Mouse (Mus musculus): ENCODE measurements around the gene Kcnd3.

Gene Kcnd3

DNA sequence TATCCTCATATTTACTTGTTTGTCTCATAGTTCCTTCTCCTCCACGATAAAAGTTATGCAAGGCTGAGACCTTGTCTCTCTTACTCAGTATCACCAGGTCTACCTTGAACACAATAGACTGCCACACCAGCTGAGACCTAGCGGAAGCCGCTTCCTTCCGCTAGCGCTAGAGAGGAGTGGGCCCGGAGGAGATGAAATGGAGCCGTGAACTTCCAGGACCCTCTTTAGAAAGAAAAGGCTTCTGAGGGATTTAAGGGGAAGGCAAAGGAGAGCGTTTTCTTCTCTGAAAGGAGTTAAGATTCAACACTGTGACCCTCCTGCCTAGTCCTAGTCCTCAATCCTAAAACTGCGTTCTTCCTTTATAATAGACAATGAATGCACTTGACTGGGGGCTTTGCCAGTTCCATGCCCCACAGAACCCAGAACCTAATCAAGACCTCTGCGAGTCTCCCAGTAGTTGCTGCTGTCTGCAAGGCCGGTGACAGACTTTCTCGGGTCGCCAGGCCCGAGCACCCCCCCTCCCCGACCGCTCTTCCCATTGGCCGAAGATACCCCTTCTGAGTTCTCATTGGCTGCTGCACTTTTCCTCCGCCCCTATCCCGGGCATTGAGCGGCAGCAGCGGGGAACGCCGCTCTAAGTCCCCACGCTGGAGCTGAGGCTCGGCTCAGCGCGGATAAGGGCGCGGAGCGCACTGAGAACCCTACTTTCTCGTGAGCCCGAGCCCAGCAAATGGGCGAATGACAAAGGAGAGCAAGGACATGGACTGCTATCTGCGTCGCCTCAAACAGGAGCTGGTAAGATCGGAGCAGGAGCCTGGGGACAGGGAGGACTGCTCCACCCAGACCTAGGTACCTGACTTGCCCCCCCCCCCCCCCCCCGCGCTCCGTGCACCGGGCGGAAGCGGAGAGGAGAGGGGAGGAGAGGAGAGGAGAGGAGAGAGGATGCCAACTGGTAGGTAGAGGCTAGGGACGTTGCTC, 252.2 kb downstream of the Kcnd3 start, which contains the start of gene Inka2:
TSS of gene Inka2 (plus strand) at position 569 of the 978 bp plus-strand sequence.
- DNase-seq, result peak; percentile 85

DNA sequence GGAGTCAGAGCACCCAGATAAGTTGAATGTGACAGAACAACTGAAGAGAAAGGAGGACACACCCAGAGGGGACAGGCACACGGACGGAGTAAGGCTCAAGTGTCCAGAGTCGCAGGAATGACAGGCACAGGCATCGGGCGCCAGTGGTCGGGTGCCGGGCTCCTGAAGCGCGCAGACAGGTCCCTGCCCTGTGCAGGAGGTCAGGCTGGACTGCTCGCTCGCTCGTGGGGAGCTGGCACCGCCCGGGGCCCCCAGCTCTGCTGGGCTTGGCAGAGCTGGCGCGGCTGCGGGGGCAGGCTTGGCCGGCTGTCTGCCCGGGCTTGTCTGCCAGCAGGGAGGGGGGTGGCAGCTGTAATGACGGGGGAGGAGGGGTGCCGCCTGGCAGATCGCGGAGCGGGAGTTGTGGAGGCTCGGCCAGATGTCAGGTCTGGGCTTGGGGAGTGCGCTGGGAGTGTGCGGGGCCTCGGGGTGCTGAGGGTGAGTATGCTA, 253.0 kb downstream of the Kcnd3 start:
- DNase-seq, result peak; percentile 77

DNA sequence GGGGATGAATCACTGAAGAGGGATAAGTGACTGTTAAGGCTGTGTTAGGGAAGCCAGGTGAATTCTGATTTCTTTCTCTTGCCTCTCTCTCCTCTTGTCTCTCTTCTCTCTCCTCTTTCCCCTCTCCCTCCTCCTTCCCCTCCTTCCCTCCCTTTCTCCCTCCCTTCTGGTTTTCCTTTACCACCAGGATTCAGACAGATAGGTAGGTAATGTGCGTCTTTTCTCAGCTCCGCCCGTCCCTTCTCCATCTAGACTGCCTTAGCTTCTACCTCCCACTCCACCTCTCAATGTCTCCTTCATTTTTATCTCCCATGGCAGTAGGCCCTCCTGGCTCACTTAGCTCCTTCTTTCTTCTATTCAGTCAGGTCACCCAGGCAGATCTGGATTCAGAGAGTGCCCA, 253.4 kb downstream of the Kcnd3 start:
- DNase-seq, result no peak

DNA sequence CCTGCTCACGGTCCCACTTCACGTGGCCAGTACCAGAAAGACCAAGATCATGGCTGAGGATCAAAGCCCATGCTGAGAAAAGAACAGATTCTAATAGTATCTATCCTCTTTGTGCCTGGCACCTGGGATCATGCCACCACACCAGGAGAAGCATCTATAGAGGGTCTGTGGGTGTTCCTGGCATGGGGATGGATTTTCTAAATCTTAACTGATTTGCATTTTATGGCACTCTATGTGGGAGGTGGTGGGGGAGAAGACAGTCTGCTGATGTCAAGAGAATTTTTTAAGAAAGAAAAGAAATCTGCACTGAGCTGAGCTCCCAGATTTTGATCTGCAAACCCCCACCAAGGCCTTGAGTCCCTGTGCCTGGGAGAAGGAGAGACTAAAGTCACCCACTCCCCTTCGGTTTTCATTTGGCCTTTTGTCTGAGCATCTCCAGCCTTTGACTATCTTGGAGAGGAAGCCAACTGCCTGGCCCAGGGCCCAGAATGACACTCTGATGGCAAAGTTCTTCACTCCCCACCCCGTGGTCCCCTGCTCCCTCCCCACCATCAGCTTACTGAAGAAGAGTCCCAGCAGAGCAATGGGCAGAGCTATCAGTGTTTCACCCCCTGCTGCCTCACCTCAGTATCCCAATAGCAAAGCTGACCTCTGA, 254.4 kb downstream of the Kcnd3 start:
- DNase-seq, result no peak

DNA sequence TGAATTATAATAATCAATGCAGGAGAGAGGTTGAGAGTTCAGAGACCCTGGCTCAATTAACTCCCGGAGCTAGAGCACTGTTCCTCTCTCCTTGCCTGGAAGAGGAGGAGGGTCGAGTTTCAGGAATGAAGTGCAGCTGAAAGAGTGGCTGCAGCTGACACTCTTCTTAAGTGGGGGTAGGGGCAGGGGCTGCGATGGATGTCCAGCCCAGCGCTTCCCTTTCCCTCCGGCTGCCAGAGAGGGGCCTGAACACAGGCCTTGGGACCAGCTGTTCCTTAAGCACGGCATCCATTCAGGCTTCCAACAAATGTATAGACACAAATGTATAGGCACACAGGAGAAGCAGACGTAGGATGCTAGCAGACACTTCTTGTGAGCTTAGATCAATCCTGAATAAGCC, 255.5 kb downstream of the Kcnd3 start:
- no peak for DNase-seq

DNA sequence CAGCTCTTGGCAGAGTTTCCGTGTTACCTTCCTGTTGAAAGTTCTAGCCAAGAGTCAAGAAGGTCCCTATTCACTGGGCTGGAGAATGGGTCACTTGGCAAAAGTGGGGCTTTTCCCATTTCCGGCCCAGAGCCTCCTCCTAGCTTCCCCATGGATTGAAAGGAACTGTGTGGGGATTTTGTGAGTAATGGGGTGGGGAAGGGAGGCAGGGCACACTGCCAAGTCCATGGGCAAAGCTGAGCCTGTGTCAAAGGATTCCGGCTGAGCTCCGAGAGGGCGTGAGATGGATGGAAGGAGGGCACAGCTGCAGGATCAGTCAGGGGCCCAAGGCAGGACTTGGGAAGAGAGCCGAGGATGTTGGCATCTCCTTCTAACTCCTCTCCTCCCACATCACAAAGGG, 258.1 kb downstream of the Kcnd3 start:
- peak; percentile 51 for DNase-seq

DNA sequence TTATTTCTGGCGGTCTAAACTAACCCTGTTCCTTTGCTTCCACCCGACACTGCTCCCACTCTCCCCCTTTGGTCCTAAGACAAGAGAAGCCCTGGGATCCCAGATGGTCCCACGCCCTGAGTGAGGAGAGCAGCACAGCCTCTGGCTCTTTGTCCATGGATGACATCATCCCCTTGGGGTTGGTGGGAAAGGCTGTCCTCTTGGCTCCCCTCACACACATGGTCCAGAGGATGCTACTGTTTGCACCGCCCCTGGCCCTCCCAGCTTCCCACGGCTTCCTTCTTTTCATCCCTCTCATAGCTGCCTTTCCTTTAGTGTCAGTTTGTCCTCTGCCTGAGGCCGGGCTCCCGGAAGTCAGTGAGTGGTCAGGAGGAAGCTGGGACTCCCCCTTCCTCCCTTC, 259.6 kb downstream of the Kcnd3 start:
- DNase-seq, result no peak

DNA sequence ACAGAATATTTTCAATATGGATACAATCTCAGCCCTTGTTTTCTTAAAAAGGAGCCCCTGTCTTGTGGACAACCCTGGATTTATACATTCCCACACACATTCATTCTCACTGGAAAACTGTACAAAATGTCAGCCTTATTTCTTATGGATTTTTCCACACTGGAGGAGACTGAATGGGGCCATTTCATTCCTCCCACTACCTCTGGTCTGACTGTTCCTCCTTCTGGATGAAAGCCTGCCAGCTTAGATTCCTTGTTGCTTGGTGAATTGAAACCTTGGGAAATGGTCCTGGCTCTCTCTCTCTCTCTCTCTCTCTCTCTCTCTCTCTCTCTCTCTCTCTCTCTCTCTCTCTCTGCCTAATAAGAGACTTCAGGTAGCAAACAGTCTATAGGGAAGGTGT, 260.7 kb downstream of the Kcnd3 start:
- DNase-seq, result no peak

DNA sequence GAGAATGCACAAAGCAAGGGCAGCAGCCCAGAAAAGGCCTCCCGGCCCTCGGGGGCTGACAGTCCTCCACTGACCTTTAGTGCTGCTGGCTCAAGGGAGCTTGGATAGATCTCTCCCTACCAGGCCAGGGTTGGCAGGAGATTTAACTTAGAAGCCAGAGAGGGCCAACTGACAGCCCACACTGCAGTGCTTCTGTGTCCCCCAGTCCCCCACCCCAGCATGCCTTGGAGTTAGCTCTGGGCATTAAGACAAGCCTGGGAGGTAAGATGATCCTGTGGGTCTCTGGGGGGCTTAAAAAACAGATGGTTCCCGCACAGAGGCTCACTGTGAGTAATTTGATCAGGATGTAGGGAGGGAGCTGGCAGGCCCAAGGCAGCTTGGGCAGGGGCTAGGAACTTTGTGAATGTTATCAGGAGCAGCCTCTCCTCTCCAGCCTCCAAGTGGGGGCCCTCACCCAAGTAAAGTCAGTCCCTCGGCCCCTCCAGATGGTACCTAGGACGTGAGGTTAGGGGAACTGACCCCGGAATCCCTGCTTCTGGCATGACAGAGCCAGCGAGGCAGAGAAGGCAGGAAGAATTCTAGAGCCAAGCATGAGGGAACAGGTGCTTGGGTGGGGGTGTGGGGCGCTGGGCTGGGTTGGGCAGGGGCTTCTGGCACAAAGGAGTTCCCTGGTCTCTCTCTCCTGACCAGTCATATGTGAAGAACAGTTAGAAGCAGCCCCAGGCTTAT, 262.1 kb downstream of the Kcnd3 start:
- DNase-seq, result no peak

DNA sequence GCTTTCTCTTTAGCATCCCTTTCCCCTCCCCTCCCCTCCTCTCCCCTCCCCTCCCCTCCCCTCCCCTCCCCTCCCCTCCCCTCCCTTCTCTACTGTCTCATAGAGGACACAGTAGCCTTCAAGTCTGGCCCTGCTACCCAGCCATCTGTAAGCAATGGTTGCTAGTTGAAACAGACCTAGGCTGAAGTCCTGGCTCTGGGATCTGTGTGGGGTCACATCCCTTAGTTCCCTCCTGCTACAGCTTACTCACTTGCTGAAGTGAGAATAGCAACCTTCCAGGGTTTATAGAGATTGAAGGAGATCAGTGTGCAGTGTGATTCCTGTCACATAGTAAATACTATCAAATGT, 262.7 kb downstream of the Kcnd3 start:
- no peak for DNase-seq

DNA sequence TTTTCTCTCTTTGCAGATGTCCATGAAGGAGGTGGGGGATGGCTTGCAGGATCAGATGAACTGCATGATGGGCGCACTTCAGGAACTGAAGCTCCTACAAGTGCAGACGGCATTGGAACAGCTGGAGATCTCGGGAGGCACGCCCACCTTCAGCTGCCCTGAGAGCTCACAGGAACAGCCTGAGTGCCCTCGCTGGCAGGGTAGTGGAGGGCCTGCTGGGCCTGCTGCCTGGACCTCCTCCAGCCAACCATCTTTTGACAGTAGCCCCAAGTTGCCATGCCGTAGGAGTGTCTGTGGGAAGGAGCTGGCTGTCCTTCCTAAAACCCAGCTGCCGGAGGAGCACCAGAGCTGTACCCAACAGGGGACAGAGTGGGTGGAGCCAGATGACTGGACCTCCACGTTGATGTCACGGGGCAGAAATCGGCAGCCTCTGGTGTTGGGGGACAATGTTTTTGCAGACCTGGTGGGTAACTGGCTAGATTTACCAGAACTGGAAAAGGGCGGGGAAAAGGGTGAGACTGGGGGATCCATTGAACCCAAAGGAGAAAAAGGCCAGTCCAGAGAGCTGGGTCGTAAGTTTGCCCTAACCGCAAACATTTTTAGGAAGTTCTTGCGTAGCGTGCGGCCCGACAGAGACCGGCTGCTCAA, 264.3 kb downstream of the Kcnd3 start:
- DNase-seq, result no peak

DNA sequence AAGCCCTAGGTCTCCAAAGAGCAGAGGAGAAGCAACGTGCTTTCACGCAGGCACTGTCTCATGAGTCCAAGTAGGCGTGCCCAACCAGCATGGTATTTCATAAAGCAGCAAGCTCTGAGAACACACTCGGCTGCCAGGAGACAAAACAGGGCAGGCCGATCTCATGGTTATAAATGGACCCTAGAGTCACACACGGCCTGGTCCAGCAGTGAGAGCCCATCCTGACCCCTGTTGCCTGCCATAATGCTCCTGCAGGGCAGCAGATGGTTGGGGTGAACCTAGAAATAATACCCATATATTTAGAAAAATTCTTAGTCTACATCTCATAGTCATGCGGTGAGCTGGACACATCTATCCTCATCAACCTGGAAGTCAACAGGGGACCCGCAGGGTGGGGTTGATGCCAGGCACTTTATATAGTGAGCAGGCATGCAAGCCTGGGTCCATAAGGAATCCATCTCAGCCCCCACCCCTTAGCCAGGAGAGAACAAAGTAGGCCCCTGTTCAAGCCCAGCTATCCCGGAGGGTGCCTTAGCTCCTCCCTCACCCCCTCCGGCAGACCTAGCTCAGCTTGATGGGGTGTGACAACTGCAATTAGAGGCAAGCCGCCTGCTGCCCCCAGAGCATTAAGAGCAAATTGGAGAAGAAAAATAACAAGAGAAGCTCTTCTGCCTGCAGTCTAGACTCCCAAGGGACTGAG, 265.9 kb downstream of the Kcnd3 start:
- no peak for DNase-seq

DNA sequence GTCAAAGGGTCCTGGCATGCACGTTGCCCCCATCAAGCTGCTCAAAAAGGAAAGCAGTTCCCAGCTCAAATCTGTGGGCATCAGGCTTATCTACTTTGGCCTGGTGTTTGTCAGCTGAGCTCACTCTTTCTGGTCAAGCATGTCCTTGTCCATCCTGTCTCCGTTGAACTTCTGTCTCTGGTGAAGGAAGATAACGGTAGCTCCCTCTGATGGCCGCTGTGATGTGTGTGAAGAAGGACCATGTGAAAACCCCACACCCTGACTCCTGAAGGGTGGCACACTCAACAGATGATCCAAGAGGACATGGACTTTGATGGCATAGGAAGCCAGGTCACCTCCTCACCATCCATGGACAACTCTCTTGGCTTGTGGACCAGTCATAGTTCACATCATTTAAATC, 266.6 kb downstream of the Kcnd3 start:
- DNase-seq, result no peak

DNA sequence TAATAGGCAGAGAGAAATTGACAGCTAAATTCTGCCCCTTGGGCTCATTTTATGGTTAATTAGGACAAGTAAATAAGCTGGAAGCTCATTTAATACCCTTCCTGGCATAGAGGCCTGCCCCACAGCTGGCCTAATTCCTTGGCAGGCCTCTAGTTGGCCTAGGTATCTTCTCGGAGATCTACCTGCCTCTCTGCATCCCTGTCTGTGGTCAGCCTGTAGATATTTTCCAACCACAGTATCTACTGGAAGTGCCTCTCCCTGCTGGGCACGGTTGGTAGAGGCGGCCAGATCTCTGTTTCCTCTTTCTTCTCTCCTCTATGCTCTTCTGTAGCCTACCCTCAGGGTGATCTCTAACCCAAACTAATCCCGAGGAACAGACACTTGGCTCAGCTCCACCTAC, 267.8 kb downstream of the Kcnd3 start:
- no peak for DNase-seq

DNA sequence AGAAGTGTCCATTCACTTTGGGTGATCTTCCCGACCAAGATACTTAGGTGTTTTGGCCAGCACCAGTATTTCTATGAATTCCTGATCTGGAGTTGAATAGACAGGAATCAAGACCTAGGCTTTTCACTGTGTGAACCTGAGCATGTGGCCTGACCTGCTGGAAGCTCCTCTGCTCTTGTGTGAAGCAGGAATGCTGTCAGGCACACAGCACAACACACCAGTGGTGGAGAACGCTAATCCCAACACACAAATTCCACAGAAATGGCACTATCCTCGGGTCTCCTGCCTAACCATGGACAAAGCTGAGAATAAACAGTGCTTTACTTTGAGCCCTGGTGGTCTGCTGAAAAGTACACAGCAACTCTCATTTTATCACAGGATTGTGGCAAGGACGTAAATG, 268.4 kb downstream of the Kcnd3 start:
- DNase-seq, result no peak

DNA sequence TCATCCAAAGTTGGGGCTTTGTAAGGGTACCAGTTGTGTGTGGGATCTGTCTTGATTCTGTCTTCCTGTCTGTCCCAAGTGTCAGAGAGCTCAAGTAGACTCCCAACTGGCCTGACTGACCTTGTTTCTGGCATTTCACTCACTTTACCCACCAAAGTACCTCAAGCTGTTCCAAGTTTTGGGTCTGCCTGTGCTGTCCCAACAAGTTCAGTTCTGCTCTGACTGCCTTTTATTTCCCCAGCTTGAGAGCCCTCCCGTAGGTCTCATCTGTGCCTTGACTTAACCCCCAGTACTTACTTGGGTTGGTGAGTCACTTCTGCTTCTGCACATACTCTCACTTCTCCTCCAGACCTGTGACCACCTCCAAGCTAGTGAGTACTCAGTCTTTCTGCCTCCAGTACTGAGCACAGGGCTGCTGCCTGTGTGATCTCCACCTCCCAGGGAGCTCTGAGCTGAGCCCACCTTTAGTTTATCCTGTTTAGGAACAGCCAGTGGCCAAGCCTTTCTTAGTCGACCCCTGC, 269.6 kb downstream of the Kcnd3 start:
- DNase-seq, result no peak

DNA sequence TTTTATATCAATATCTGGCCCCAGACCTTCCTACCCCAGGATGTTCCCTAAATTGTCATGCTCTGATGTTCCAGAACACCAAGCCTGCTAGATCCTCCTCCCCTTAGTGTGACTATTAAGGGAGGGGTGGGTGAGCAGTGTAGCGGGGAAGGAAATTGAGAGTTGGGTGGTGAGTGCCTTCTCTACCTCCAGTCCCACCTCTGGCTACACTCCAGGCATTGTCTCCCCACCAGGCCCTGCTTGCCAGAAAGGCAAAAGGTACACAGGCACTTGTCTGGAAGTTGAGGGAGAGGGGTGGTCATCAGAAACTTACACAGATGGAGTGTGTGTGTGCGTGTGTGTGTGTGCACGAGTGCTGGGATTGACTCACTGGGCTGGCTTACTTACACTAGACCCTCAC, 270.4 kb downstream of the Kcnd3 start:
- no peak for DNase-seq
